Mouse (Mus musculus): ENCODE measurements around the gene Fermt3. TPM values are rescaled to one million over a fixed set of nuclear protein-coding genes. Genes with fewer than 3 reads are reported as not detected.
A peak's percentile ranks its signal among the peaks of the same experiment; 100 is the strongest.

The Fermt3 gene
- total RNA-seq, 2 experiments from 2014 or later = 3.6 to 5.4 TPM

DNA sequence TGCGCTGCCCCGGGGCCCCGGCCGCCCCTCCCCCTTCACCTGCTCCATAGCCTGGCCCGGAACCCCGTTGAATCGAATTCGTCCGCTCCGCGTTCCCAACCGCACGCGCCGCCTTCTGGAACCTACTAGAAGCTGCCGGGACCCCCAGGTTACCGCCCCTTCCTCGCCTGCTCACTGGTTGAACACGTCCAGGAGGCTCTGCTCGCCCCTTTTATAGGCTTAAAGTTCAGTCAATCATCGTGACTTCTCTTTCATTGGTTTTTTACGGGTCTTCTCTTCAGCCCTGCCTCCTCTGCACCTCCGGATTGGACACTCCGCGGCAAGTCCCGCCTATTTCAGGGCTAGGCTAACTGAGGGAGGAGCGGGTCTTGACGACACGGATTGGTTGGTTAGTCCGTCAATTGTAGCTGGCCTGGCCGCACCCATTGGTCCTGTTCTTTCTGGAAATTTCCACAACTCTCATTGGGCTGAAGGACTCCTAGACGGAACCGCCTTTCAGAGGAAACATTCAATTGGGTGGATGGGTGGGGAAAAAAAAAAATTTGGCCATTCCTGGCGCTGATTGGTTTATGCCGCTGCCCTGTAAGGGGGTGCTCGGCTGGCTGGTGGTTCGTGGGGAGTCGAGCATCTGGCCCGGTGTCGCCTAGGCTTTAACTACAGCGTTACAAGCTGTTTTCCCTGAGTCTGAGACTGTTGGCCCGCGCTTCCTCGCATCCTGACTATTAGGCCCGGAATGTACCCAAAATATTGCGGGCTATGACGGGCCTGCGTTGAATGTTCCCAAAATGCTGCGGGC is 20.8 kb upstream of the Fermt3 start, which contains the start of gene Stip1:
Gene Stip1, minus strand, starts transcription at position 127 of the 796 bp plus-strand sequence.
- DNase-seq (ENCODE audit: low spot score in 2 of 2) = peak; percentile 99 to 100

DNA sequence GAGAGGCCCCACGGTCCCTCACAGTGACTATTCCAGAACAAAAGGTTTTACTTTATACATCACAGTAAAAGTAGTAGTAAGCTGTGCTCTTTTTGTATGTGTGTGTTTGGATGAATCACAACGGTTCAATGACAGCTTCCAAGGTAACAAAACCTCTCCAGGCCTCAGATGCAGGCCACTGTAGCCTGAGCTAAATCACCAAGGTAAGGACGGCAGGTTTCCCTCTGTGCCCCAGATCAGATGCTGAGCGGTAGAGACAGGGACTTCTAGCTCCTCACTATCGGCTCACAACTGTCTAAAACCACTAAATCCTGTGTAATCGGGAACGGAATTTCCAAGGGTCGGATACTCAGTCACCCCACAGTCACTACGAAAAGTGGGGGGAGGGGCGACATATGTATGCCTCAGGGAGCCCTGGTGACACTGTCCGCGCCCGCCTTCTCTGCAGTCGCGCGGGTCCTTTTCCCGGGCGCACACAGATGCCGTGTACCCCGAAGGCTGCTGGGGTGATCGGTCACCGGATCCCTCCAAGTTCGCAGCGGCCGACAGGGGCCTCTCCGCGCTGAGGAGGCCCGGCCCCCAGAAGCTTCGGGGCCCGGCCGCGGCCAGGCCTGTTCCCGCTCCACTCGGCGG is 19.9 kb upstream of the Fermt3 start:
- peak in 1 of 2 experiments; percentile 64 for DNase-seq (ENCODE audit: low spot score in 2 of 2)

DNA sequence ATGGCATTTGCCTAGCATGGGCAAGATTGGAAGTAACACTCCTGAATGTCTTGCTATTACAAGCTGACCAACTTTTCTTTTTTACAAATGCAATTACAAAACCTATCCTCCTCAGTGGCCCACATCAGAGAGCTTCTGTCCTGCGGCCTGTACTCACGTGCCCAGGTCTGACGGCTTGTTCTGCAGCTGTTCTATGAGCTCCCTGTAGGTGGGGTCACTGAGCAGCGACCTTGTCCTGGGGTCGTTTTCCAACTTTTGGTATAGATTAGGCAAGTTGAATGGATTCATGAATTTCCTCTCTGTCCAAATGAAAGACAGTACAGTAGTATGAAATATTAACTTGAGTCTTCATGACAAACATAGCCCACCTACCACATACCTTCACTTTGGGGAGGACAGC is 14.7 kb upstream of the Fermt3 start:
- no peak for DNase-seq (ENCODE audit: low spot score in 2 of 2)

DNA sequence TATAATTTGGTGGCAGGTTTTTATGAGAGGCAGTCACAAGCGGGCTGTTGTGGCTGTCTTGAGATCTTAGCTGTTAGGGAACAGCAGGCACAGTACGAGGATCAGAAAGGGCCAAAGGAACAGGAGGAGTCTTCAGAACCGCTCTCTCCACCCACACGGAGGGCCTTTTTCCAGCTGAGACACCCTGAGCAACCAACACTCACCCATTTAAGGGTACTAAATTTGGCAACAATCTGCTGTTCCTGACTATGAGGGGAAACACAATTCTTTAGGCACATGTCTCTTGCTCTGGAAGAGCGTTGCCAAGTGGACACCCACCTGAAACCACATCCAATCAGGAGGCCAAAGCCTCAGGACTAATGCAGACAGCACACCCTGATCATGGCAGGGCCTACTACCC is 10.3 kb upstream of the Fermt3 start:
- DNase-seq (ENCODE audit: low spot score in 2 of 2) = no peak

DNA sequence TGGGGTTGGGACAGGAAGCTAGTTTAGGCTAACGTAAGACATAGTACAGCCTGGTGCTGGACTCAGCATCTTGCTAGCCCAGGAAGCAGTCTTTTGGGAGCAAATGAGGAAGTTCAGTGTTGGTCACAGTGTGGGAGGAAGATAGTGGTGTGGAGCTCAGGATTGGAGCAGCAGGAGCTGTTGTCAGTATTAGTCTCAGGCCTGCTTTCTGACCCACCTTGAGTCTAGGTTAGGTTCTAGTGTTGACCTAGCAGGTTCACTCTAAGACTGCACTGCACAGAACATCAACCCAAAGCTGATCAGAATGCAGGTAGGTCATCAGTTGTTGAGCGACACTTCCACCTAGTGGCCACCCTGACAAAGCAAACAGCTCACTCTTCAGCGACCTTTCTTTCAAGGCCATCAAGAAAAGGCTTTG is 964 bp upstream of the Fermt3 start:
- DNase-seq (ENCODE audit: low spot score in 2 of 2) = no peak

DNA sequence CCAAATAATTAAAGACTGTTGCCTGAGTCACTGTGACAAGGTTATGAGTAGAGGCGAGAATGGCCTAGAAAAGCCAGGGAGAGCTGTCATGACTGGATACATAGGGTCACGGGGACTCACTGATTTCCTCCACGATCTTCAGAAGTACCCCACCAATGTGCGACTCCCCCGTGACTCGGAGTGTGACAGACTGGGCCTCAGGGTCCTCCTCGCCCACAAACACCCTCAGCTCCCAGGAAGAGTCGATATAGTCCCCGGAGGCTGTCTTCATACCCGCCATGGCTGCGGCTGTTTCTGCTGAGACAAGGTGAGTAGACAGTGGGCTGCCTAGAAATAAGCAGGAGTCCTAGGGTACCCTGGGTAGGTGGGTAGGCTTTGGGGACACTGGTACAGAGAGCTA is 723 bp downstream of the Fermt3 start:
- DNase-seq (ENCODE audit: low spot score in 2 of 2) = no peak

DNA sequence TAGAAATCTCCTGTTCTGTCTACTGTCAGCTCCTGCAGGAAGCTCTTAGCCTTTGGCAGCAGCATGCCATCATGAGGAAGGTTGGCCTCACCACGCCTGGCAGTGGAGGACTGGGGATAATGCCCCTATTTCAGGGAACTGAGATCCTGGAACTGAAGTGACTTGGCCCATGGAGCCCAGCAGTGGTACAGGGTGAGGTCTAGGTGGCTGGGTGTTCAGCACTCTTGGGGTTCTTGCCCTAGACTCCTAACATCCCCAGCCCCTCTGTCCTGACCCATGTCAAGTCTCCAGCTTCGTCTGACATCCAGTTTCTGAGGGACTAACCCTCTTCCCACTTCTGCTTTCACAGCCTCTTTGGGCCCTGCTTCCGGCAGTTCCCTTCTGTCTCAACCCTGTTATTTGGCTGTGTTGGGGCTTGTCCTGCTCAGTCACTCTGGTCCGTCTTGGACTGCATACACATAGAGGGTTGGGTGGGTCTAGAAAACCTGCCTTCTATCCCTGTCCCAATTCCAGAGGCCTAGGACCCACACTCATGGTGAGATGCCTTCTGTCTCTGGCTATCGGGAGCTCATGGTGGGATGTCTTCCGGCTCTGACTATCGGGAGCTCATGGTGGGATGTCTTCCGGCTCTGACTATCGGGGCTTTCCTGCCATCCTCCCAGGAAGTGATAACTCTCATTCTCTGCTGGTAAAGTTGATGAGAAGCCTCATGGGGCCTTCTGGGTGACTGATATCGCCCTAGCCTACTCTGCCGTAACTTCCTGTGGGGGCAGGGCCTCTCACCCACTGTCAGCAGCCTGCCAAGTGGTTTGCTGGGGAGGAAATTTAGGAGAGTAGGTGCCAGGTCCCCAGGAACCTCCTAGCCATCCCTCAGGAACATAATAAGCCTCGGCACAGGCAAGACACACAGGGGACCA is 1.5 kb downstream of the Fermt3 start:
- DNase-seq (ENCODE audit: low spot score in 2 of 2) = no peak

DNA sequence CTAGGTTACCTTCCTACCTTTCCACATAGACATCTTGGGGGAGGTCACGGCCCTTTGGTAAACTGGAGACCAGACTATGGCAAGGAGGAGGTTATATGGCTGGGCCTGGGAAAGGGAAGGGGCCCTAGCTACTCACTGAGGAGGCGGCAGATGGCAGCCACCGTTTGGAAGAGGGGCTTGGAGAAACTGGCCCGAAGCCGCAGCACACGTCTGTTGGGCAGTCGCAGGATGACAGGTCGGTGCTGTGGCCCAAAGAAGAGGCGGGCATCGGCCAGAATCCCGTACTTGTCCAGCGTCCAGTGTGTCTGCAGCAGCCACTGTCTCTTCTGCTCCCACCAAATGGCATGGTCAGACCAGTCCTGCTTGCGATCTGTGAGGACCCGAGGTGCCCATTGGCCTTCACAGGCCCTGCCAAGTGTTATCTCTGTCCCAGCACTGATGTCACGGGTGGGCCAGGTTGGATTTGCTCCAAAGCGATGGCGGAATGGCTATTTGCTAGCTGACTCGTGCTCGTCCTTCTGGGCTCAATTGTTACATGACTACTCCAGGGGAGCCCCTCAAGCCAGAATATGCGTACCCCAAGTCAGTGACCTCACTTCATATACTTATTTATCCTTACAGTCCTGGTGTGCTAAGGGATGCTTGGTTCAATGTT is 4.7 kb downstream of the Fermt3 start:
- no peak for DNase-seq (ENCODE audit: low spot score in 2 of 2)

DNA sequence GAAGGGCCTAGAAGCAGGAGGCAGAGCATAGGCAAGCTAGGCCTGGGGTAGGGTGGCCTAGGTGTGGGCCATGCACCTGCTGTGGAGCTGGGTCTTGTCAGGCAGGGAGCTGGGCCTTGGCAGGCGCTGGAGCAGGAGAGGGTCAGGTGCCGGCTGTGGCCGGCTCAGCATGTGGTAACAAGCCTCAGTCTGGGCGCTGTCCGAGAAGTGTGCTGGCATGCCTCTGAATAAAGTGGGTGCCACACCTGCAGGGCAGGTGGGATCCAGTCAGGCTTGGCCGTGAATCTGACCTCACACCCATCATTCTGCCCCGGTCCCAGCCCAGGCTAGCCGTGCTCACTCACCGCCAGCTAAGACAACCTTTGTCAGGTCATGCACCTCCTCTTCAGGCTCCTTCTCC is 5.3 kb downstream of the Fermt3 start:
- DNase-seq (ENCODE audit: low spot score in 2 of 2) = no peak

DNA sequence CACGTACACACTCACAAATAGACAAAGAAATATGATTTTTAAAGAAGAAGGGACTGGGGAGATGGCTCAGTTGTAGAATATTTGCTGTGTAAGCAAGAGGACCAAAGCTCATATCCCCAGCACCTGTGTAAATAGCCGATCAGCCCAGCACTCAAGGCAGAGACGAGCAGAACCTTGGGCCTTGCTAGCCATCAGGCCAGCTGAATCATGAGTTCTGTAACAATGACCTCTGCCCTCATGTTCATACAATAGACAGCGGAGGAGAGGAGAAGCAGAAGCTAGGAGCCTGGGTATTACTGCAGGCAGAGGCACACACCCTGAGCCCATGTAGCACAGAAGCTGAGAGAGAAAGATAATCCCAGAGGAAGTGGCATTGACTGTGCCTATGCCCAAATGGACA is 6.8 kb downstream of the Fermt3 start:
- DNase-seq (ENCODE audit: low spot score in 2 of 2) = no peak

DNA sequence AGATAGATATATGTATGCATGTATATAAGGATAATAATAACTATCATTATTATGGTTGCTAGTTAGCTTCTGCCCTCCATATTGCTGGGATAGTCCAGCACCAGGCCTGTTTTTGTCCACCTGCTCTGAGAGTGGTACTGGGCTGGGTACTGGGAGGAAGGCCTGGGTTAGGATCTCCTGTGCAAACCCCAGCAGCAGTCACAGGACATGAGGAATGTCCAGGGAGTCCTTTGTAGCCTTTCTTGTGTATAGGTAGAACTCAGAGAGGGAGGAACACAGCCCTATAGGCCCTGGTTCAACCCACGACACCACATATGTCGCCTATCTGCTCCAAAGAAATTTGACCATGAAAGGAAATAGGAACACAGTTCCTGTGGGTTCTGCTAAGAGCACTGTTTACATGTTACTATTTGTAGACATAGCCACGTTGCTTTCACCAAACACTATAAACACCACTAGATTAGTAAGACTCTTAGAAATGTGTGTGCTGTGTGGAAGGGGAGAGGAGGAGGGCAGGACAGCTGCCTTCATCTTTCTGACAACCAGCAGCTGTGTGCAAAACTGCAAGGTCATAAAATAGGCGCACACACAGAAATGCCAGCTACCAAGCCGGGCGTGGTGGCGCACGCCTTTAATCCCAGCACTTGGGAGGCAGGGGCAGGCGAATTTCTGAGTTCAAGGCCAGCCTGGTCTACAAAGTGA is 12.2 kb downstream of the Fermt3 start:
- DNase-seq (ENCODE audit: low spot score in 2 of 2) = no peak

DNA sequence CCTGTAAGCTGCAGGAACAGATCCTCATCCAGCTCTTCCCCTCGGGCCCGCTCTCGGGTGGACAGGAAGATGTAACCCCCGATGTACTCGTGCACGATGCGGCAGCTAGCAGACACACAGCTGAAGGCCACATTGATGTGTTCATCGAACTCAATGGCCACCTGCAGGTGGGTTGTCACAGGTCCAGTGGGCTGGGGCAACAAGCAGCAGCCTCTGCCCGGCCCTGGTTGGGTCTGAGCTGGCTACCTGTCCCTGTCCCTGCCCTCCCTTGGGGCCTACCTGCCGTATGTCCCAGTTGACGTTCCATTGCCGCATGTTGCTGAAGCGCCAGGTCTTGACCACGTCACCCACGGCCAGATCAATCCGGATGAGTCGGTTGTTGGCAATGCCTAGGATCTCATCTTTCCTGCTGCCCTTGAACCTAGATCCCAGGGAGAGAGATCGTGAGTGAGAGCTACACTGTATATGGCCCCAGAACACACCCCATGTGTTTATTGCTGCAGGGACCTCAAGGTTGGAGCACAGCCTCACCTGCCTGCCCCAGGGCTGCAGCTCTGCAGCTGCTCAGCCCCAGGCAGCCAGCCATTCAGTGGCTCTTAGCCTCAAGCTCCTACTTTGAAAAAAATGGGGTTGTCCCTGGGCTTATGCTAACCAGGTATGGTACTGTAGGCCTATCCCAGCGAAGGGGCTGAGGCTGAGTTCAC is 19.8 kb downstream of the Fermt3 start:
- DNase-seq (ENCODE audit: low spot score in 2 of 2) = no peak

DNA sequence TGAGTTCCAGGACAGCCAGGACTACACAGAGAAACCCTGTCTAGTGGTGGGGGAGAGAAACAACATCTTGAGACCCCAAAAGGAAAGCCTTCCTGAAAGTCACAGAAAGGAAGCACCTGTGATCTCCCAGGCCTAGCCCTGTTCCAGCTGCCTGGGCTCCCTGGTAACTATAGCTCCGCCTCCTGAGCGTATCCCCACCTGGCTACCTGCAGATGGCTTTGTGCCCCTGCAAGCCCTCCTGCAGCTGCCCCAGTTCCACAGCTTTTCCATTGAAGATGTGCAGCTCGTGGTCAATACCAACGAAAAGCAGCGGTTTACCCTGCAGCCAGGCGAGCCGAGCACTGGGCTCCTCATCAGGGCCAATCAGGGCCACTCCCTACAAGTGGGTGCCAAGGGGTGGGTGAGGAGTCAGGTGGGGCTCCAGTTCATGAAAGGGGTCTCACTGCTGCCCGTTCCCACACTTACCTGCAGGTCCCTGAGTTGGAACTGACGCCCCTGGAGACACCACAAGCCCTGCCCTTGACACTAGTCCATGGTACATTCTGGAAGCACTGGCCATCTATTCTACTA is 21.5 kb downstream of the Fermt3 start:
- DNase-seq (ENCODE audit: low spot score in 2 of 2) = no peak

DNA sequence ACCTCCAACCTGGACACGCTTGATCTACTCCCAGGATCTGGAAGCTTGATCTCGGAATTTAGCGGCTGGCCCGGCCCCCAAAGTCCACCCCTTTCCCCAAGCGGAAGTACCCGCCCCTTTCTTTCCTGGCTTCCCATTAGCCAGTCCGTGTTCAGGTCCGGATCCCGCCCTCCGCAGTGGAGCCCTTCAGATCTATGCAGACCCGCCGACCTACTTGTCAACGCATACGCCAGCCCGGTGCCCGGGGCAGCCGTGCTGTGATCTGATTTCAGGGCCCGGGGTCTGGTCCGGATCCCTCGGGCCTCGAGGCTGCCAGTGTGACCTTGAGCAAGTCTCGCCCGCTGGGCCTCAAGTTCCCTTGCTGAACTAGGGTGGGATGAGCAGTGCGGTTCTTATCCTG is 23.3 kb downstream of the Fermt3 start, which contains the start of the genes Nudt22 and Trpt1:
Gene Nudt22, minus strand, starts transcription at position 112 of the 400 bp plus-strand sequence.
Gene Trpt1, plus strand, starts transcription at position 126 of the 400 bp plus-strand sequence.
- DNase-seq (ENCODE audit: low spot score in 2 of 2) = peak; percentile 73 to 85

DNA sequence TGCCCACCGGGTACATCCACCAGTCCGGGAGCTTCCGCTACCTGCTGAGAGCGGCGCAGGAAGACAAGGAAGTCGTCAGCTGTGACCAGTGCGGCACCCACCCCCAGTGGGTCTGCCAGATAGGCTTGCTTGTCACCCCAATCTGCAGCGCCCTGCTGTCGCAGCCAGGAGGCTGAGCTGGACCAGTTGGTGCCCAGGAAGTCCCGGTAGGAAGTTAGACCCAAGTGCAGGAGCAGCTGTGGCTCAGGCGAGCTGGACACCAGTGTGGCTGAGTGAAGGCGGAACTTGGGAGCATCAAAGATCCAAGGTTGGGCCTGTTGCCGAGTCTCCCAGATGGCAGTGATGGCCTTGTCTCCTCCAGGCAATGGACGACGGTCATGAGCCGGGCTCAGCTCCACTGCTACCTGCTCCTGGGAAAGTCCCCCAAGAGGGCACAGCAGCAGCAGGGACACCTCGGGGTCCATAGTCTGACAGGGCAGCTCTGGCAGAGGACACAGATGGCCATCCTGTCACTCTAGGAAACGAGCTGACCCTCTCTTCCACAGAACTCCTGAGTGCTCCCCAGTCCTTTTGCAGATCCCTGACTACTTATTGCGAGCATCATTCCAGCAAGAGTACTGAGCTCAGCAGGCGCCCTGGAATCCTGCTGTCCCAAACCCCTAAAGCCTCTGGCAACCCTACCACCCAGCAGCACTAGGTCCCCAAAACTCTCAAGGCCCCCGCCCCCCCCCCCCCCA is 23.8 kb downstream of the Fermt3 start:
- no peak for DNase-seq (ENCODE audit: low spot score in 2 of 2)

DNA sequence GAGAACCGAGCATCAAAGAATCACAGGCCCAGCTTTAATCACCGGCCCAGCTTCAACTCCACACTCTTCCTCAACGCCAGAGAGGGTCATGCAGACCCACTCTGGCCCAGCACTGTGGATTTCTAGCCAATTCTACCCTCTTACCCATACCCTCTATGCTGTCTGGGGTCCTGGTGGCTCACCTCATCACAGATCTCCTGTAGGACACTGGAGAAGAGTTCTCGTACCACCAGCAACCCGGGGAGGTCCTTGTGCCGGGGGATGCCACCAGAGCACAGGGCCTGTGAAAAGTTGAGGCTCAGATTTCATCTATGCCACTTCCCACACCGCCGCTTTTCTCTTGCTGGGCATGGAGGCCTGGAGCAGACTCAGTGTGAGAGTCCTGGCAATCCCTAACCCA is 24.8 kb downstream of the Fermt3 start:
- DNase-seq (ENCODE audit: low spot score in 2 of 2) = no peak

DNA sequence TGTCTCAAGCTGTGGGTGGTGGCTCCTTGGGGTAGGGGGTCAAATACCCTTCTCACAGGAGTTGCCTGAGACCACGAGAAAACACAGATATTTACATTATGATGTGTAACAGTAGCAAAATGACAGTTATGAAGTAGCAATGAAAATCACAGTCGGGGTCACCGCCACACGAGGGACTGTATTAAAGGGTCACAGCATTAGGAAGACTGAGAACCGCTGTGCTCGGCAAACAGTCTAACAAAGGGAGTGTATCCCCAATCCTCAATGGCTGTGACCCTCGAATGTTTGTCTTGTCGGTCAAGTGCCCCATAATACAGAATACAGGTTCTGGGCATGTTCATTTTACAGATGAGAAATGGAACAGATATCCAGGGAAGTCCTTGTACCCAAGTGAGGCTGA is 25.3 kb downstream of the Fermt3 start:
- no peak for DNase-seq (ENCODE audit: low spot score in 2 of 2)

DNA sequence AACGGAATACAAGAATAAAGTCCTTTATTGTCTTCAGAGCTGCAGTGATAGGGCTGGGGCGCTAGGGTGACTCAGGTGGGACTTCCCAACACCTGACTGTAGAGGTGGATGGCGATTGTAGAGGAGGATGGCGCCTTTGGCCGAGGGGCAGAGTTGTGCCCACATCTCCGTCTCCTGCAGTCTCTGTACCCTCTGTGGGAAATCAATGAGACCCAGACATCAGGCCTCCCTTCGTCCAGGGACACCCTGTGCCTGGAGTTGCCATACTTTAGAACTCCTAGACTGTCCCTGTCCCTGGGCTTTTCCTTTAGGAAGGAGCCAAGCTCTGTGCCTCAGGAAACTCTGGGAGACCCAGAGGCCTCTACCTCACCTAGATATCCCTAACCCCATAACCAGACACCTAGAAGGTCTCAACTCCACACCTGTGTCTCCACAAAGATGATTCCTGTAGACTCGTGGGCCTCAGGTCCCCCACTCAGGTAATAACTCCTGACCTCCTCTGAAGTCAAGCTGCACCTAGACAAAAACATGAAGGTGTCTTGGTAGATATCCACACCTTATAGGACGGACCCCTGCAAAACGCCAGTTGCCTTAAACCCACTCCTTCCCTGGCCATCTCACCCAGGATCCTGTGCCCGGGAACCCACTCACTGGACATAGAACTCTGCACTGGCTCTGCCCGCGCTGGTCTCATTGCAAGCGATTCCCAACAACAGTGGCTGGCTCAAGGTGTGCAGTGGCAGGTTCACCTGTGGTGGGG is 26.1 kb downstream of the Fermt3 start:
- no peak for DNase-seq (ENCODE audit: low spot score in 2 of 2)

Data from layer of hippocampus, postnatal 14 days (tissue).